Mouse (Mus musculus) layer of hippocampus, postnatal 36 days (tissue): ENCODE data around the gene 4932411N23Rik. TPM values are rescaled to one million over a fixed set of nuclear protein-coding genes. Genes with fewer than 3 reads are reported as not detected.
"Not testable (repeated sequence)": the region's sequence is repeated elsewhere in the genome, so short reads cannot be mapped to it uniquely, and the experiment has no call there.

Experiments
- DNase-seq, 2 experiments: peaks; one replicate each; pipeline ENCODE4 v3.0.0; 2022
- total RNA-seq, 2 experiments: library from RNA; stranded (reverse); gene quantifications; 2 replicates each; pipeline ENCODE4 v1.2.3; 2021

The 4932411N23Rik gene
- not detected for total RNA-seq

DNA sequence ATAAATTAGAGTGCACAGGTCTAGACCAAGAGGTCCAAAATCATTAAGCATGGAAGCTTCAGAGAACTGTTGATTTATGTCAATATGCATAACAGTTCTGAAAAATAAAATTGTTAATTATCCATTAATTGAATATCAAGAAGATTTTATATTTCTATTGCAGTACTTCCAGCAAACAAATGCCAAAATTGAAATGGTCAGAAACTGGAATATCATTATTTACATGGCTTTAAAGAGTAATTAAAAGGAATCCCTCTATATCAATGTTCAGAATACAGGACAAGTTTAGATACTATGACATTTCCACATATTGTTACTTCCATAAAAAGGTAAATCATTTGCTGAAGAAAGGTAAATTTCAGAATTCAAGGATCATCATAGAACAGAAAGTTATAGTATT, at the start of gene 4932411N23Rik:
4932411N23Rik (minus strand) TSS at position 101 of the 400 bp plus-strand sequence.
- DNase-seq: no peak

DNA sequence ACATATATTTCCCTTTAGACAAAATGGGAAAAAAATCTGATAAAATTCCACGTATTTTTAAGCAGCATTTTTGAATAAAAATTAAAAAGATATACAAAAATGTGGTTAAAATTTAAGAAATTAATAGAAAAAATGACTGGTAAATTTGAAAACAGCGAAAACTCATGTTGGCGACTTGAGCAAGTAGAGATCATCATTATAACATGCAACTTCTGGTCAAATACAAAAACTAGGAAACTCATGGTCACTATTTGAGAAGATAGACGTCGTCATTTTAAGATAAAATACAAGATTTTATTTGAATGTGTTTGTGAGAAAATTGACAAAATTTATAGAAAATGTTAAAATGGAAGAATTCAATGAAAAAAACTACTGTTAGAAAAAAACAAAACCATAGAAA, 35.8 kb downstream of the 4932411N23Rik start:
- DNase-seq: no peak

DNA sequence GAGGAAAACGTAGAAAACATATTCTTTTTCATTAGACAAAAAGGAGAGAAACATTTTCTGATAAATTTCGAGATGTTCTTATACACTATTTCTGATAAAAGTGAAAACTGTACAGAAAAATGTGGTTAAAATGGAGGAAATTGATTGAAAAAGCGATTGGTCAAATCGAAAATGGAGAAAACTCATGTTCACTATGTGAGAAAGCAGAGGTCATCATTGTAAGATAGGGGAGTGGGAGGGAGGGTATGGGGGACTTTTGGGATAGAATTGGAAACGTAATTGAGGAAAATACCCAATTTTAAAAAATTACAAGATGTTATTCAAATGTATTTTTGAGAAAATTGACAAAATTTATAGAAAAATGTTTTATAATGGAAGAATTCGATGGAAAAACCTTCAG, 38.0 kb downstream of the 4932411N23Rik start:
- DNase-seq: not testable (repeated sequence)

DNA sequence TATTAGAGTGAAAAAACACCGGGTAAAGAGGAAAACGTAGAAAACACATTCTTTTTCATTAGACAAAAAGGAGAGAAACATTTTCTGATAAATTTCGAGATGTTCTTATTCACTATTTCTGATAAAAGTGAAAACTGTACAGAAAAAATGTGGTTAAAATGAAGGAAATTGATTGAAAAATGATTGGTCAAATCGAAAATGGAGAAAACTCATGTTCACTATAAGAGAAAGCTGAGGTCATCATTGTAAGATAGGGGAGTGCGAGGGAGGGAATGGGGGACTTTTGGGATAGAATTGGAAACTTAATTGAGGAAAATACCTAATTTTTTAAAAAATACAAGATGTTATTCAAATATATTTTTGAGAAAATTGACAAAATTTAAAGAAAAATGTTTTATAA, 40.8 kb downstream of the 4932411N23Rik start:
- DNase-seq: not testable (repeated sequence)

DNA sequence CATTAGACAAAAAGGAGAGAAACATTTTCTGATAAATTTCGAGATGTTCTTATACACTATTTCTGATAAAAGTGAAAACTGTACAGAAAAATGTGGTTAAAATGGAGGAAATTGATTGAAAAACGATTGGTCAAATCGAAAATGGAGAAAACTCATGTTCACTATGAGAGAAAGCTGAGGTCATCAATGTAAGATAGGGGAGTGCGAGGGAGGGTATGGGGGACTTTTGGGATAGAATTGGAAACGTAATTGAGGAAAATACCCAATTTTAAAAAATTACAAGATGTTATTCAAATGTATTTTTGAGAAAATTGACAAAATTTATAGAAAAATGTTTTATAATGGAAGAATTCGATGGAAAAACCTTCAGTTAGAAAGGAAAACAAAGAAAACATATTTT, 42.2 kb downstream of the 4932411N23Rik start:
- peak in 1 of 2 experiments; percentile 0 for DNase-seq

Other genes with a start within 250 kb of the 4932411N23Rik start
- gene Gm382, start 224.1 kb upstream of the 4932411N23Rik start, total RNA-seq: not detected